Mouse (Mus musculus) liver, embryonic 15.5 days (tissue): ENCODE measurements around the gene Rnf144b. TPM values are rescaled to one million over a fixed set of nuclear protein-coding genes. Genes with fewer than 3 reads are reported as not detected.

Source experiments
- ATAC-seq: fragments of 200-750 bp; cut with Nextera tagmentation; 2 replicates; pipeline ENCODE4 v1.8.0; 2017; ENCODE audit warnings: moderate number of reproducible peaks, mild to moderate bottlenecking, moderate library complexity; ENCODE audit not compliant: insufficient read depth
- H3K27ac ChIP-seq: fragments of 300-500 bp; sonication (generic); replicated peaks from 2 replicates; pipeline ENCODE4 v1.5.1; 2015; ENCODE audit warnings: mild to moderate bottlenecking, inconsistent platforms
- H3K27me3 ChIP-seq: fragments of 300-500 bp; sonication (generic); 2 replicates; pipeline ENCODE4 v1.6.1; 2015; ENCODE audit warnings: mild to moderate bottlenecking, inconsistent platforms
- H3K36me3 ChIP-seq: fragments of 300-500 bp; sonication (generic); replicated peaks from 2 replicates; pipeline ENCODE4 v1.6.1; 2015; ENCODE audit warnings: moderate library complexity, mild to moderate bottlenecking, inconsistent platforms
- H3K4me1 ChIP-seq: fragments of 300-500 bp; sonication (generic); replicated peaks from 2 replicates; pipeline ENCODE4 v1.6.1; 2015; ENCODE audit warnings: inconsistent platforms
- H3K4me2 ChIP-seq: fragments of 300-500 bp; sonication (generic); 2 replicates; pipeline ENCODE4 v1.6.1; 2015; ENCODE audit warnings: moderate library complexity, mild to moderate bottlenecking, inconsistent platforms
- H3K4me3 ChIP-seq: fragments of 300-500 bp; sonication (generic); replicated peaks from 2 replicates; pipeline ENCODE4 v1.5.1; 2015; ENCODE audit warnings: mild to moderate bottlenecking, inconsistent platforms
- H3K9ac ChIP-seq: fragments of 300-500 bp; sonication (generic); 2 replicates; pipeline ENCODE4 v1.6.1; 2015; ENCODE audit warnings: moderate library complexity, mild to moderate bottlenecking, inconsistent platforms
- H3K9me3 ChIP-seq: fragments of 300-500 bp; sonication (generic); replicated peaks from 2 replicates; pipeline ENCODE4 v1.6.1; 2016; ENCODE audit warnings: inconsistent platforms
- WGBS: fragments of 180-500 bp; shearing (Covaris S2); methylation state at CpG from one replicate; pipeline ENCODE4 v1.1.7; 2015; ENCODE audit warnings: mixed read lengths; ENCODE audit not compliant: insufficient replicate concordance; 5-methylcytosine and 5-hydroxymethylcytosine counted together
- polyA plus RNA-seq: library from polyadenylated mRNA; unstranded; fragments of >200 nt; fragmentation: Nextera tagmentation; extraction: Ambion mirVana; gene quantifications from 2 replicates; pipeline ENCODE4 v1.2.1, GENCODE M21; 2015

Gene Rnf144b
- polyA plus RNA-seq, 1 experiment from 2014 or later: 1.8 TPM

- Histone ChIP-seq H3K4me1 (peaks cover 8% of the 10 kb centered on the region), H3K9me3 (no peaks in the 10 kb centered on the region), H3K27ac (no peak overlapping the region), H3K9ac (no peak overlapping the region), H3K4me3 (no peak overlapping the region), H3K36me3 (peaks cover 4% of the 10 kb centered on the region; the same call in 1 of the 2 replicates), H3K4me2 (no peak overlapping the region), H3K27me3 (peaks cover 7% of the 10 kb centered on the region)
- 61% methylated on average over 12 of the region's 12 CpGs for WGBS
- no peak for ATAC-seq
Observed at GRCm38 (mm10) chr13:47200011-47200670, 77.7 kb downstream of the Rnf144b start.

DNA sequence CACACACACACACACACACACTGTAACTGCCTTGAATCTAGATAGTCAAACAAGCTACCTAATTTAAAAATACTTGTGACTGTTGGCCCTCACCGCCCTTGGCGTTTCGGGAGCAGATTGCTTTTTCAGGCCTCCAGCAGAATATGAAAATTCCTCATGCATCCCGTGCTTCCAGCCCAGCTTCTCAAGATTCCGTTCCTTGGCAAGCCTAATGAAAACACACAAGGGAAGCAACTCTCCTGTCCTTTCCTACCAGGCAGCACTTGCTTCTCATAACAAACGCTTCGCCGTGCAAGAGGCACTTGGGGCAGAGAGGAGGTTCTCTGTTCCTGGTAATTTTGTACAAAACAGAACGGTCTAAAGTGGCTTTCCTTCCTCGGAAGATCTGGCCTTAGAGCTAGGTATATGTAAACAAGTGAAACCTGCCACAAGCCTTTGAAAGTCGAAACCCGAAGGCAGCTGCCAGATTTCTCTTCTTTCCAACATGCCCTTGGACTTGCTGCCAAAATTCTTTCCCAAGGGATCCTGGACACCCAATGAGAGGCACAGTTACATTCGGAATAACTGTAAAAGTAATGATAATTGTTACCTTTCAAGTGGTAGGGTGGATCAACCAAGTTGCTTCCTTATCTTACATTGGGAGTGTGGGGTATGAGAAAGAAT, 79.6 kb downstream of the Rnf144b start:
- 67% methylated on average over 13 of the region's 13 CpGs for WGBS
- H3K9ac ChIP-seq: no peak overlapping the region
- ATAC-seq: no peak
- no peaks in the 10 kb centered on the region for H3K27me3 ChIP-seq
- H3K4me1 ChIP-seq: 0 out of 2 replicates have a peak, but pooled peaks cover 4% of the 10 kb centered on the region
- peaks cover 4% of the 10 kb centered on the region; the same call in 1 of the 2 replicates for H3K9me3 ChIP-seq
- H3K27ac ChIP-seq: no peak overlapping the region
- H3K4me3 ChIP-seq: no peak overlapping the region
- H3K36me3 ChIP-seq: peaks cover 13% of the 10 kb centered on the region; the same call in 1 of the 2 replicates
- no peak overlapping the region for H3K4me2 ChIP-seq

DNA sequence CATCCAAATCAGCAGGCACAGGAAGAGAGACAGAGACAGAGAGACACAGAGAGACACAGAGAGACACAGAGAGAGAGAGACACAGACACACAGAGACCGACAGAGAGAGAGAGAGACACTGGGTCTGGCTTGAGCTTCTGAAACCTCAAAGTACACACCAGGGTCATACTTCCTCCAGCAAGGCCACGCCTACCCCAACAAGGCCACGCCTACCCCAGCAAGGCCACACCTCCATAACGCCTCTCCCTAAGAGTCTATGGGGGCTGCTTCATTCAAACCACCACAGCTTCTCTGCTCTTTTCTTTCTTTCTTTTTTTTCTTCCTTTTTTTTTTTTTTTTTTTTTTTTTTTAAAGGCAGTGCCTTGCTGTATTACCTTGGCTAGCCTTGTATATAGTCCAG, 88.0 kb downstream of the Rnf144b start:
- Histone ChIP-seq H3K4me1 (peaks cover 6% of the 10 kb centered on the region; the same call in 1 of the 2 replicates), H3K27me3 (no peaks in the 10 kb centered on the region), H3K4me2 (no peak overlapping the region), H3K9me3 (peaks cover 4% of the 10 kb centered on the region; the same call in 1 of the 2 replicates), H3K9ac (no peak overlapping the region), H3K4me3 (no peak overlapping the region), H3K36me3 (peaks cover 29% of the 10 kb centered on the region), H3K27ac (no peak overlapping the region)
- WGBS: 43% methylated on average over 4 of the region's 4 CpGs
- ATAC-seq: no peak

GRCm38 (mm10) chr13:47210992-47211391, 88.5 kb downstream of the Rnf144b start:
- 66% methylated on average over 6 of the region's 6 CpGs for WGBS
- Histone ChIP-seq H3K36me3 (peaks cover 29% of the 10 kb centered on the region), H3K27me3 (no peaks in the 10 kb centered on the region), H3K27ac (no peak overlapping the region), H3K9me3 (peaks cover 4% of the 10 kb centered on the region; the same call in 1 of the 2 replicates), H3K9ac (no peak overlapping the region), H3K4me1 (peaks cover 6% of the 10 kb centered on the region; the same call in 1 of the 2 replicates), H3K4me2 (no peak overlapping the region), H3K4me3 (no peak overlapping the region)
- ATAC-seq: no peak

DNA sequence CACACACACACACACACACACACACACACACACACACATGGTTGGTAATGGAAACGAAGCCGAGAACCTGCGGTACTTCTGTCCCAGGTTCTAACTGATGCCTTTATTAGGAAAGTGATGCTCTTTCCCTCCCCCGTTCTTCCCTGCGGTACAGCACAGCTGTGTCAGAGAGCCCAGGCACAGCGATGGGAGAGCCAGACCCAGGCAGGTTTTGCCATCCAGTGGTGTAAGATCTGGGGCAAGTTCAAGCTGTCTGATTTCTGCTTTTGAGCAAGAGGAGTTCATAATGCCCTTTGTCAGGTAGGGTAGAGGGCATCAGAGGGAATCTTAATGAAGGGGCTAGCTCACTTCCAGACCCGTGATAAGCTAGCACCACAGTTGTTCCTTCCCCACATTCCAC, 89.1 kb downstream of the Rnf144b start:
- Histone ChIP-seq H3K4me2 (no peak overlapping the region), H3K4me1 (peaks cover 6% of the 10 kb centered on the region; the same call in 1 of the 2 replicates), H3K9me3 (no peaks in the 10 kb centered on the region), H3K9ac (no peak overlapping the region), H3K4me3 (no peak overlapping the region), H3K27ac (no peak overlapping the region), H3K36me3 (peaks cover 25% of the 10 kb centered on the region), H3K27me3 (no peaks in the 10 kb centered on the region)
- WGBS: 73% methylated on average over 7 of the region's 7 CpGs
- no peak for ATAC-seq

DNA sequence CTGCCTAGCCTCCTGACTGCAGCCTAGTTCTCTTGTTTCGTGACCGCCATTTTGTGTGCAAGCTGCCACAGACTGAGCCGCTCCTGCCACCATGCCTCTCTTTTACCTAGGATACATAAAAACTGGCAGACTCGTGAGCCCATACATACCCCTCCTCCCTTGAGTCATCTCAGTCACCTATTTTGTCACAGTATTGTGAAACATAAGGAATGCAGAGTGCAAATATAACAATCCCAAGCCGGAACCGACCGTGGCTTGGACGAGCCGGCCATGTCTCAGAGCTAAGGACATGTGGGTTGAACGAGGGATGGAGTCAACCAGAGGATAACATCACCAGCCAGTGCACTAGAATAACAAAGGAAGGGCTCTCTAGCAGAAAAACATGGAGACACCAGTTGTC, 91.4 kb downstream of the Rnf144b start:
- no peak for ATAC-seq

DNA sequence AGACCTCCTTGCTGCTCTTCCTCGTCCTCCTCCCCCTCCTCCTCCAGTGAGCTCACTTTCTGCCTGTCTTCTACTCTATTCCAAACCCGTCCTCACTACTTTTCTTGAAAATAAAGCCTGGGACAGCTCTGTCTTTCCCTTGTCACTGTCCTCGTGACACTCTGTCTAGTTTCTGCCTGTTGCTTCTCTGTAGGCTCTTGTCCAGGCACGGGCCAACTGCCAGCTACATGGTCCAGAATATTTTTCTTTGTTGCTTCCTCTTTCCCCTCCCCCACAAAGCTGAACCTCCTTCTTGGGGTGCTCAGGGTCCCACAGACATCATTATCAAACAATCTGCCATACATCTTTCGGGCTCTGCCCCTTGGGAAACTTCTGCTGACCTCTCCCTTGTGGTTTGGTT, 92.4 kb downstream of the Rnf144b start:
- Histone ChIP-seq H3K9me3 (no peaks in the 10 kb centered on the region), H3K4me3 (no peak overlapping the region), H3K27ac (no peak overlapping the region), H3K9ac (no peak overlapping the region), H3K4me2 (no peak overlapping the region), H3K27me3 (no peaks in the 10 kb centered on the region), H3K36me3 (peaks cover 14% of the 10 kb centered on the region; the same call in 1 of the 2 replicates), H3K4me1 (peaks cover 6% of the 10 kb centered on the region; the same call in 1 of the 2 replicates)
- no peak for ATAC-seq
- 24% methylated on average over 5 of the region's 5 CpGs for WGBS

More for the DNA sequence above, 91.4 kb downstream of the Rnf144b start:
- Histone ChIP-seq H3K27me3 (no peaks in the 10 kb centered on the region), H3K4me3 (no peak overlapping the region), H3K9me3 (no peaks in the 10 kb centered on the region), H3K4me2 (no peak overlapping the region), H3K27ac (no peak overlapping the region), H3K36me3 (peaks cover 18% of the 10 kb centered on the region; the same call in 1 of the 2 replicates), H3K9ac (no peak overlapping the region), H3K4me1 (peaks cover 6% of the 10 kb centered on the region; the same call in 1 of the 2 replicates)
- 76% methylated on average over 10 of the region's 10 CpGs for WGBS

DNA sequence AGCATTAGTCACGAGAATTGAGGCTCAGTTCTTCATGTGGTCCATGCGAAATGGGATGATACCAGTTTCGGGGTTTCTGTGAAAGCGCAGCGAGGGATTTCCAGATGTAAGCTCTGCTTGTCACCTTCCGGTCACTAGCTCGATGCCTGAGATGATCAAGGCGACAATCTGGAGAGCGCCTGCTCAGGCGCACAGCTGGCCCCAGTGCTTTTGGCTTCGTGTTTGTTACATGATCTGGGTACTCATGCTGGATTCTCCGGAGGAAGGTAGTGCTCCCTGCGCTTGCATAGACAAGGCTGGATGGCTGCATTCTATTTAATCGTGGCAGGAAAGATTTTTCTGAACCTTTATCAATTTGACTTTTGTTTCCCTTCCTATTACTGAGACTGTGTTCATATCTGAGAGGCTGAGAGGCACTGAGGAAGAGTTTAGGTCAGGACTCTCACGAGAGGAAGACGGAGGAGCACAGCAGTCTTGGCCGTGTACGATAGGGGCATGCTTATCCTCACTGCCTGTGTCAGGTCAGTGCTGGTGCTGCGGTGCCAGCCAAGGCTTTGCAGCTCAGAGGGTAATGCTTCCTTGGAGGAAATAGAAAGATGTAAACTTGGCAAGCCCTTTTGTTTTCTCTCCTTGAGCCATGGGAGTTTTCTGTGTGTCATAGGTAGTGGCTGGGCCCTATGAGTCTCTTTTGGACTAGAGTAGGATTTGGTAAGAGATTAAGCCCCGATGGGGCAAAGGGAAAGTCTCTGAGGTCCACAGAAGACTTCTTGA, 93.5 kb downstream of the Rnf144b start:
- no peak for ATAC-seq
- Histone ChIP-seq H3K9me3 (no peaks in the 10 kb centered on the region), H3K4me1 (peaks cover 6% of the 10 kb centered on the region; the same call in 1 of the 2 replicates), H3K4me3 (no peak overlapping the region), H3K27ac (no peak overlapping the region), H3K36me3 (0 out of 2 replicates have a peak, but pooled peaks cover 8% of the 10 kb centered on the region), H3K9ac (no peak overlapping the region), H3K4me2 (no peak overlapping the region), H3K27me3 (no peaks in the 10 kb centered on the region)
- WGBS: 71% methylated on average over 20 of the region's 20 CpGs

DNA sequence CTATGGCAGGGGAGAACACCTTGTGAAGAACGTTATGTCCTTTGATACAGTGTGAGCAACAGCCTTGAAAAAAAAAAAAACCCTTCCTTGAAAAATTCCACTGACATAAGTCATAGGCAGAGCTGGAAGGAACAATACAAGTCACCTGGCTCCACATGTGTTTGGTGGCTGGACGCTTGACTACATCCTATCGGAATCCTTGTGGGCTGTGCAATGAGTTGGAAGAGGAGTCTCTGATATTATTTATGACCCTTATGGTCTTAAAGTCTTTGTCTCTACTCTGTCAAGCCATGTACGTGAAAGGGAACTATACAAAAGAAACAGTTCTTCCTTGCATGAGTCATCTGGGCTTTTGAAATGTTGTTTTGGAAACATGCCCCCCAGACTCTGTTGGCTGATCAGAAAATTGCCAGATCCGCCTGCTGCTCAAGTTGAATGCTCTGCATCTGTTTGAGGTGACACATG, 94.7 kb downstream of the Rnf144b start:
- ATAC-seq: no peak
- 55% methylated on average over 5 of the region's 5 CpGs for WGBS
- no peak overlapping the region for H3K9ac ChIP-seq

GRCm38 (mm10) chr13:47218351-47218750, 95.9 kb downstream of the Rnf144b start:
- H3K27me3 ChIP-seq: no peaks in the 10 kb centered on the region
- no peak overlapping the region for H3K4me3 ChIP-seq
- H3K4me1 ChIP-seq: peaks cover 6% of the 10 kb centered on the region; the same call in 1 of the 2 replicates
- no peak overlapping the region for H3K27ac ChIP-seq
- H3K36me3 ChIP-seq: 0 out of 2 replicates have a peak, but pooled peaks cover 7% of the 10 kb centered on the region
- H3K9me3 ChIP-seq: no peaks in the 10 kb centered on the region
- H3K9ac ChIP-seq: no peak overlapping the region
- WGBS: 62% methylated on average over 6 of the region's 6 CpGs
- ATAC-seq: no peak
- H3K4me2 ChIP-seq: no peak overlapping the region

More for the DNA sequence above, 94.7 kb downstream of the Rnf144b start:
- 0 out of 2 replicates have a peak, but pooled peaks cover 7% of the 10 kb centered on the region for H3K36me3 ChIP-seq
- H3K9me3 ChIP-seq: no peaks in the 10 kb centered on the region
- no peak overlapping the region for H3K27ac ChIP-seq
- H3K4me2 ChIP-seq: no peak overlapping the region
- H3K4me1 ChIP-seq: peaks cover 6% of the 10 kb centered on the region; the same call in 1 of the 2 replicates
- H3K27me3 ChIP-seq: no peaks in the 10 kb centered on the region
- H3K4me3 ChIP-seq: no peak overlapping the region
